8 mouse cellular contexts compared by ENCODE assay signal in genomic region chr11:73001029-73001428, GRCm38 (mm10). TPM values are rescaled to one million over a fixed set of nuclear protein-coding genes. Genes with fewer than 3 reads are reported as not detected.
DNase-seq lines count a peak whose midpoint lies in the region; TF ChIP-seq lines count a peak whose summit lies in the region.
"Had no signal": no experiment of that assay in that cellular context is flagged by ENCODE, and none has a peak within 500 bp of the region (broad histone marks: within the 10 kb centered on the region; RNA-seq: fewer than 3 reads in every experiment).

No protein-coding gene starts in this region.

- no peak overlapping the region for H3K27ac ChIP-seq in gastrocnemius, adult 2 months
- H3K27ac ChIP-seq in spleen, adult 2 months (ENCODE audit: insufficient read depth, low read length), result no peak overlapping the region
- H3K27ac ChIP-seq: heart, embryonic 13.5 days had no signal

- intact Hi-C loops in gastrocnemius, adult 2 months (cut with DNase I), result loop anchor here (1.0 to 5.0 kb wide), 2 partner anchors 59 to 75 kb away; no protein-coding TSS in a partner anchor

- 22% methylated on average over 6 of the region's 6 CpGs for WGBS in spleen, adult 2 months

- no peaks in the 10 kb centered on the region for H3K36me3 ChIP-seq in spleen, adult 2 months (ENCODE audit: control insufficient read depth, insufficient read depth, low read length)
- H3K36me3 ChIP-seq: heart, embryonic 13.5 days had no signal

- TF ChIP-seq POLR2A in spleen, adult 2 months (IDR thresholded peaks at IDR 0.05; ENCODE audit: low read depth, low read length), result no peak

- peak; percentile 94 for TF ChIP-seq CTCF in gastrocnemius, adult 2 months (IDR thresholded peaks at IDR 0.05)
- peak; percentile 89; the same call in 1 of the 2 replicates for TF ChIP-seq CTCF in spleen, adult 2 months (IDR thresholded peaks at IDR 0.05; ENCODE audit: extremely low read depth, insufficient read depth, insufficient read length, insufficient replicate concordance)

- DNase-seq in 3T3-L1 (ENCODE audit: low read depth, low spot score), result peak; percentile 79
- DNase-seq in A20 (ENCODE audit: low read depth, low spot score), result peak; percentile 74
- peak; percentile 69 for DNase-seq in adrenal gland, postnatal 25 days
- DNase-seq in gastrocnemius, adult 2 months, result peak; percentile 76
- DNase-seq in kidney, postnatal 25 days, result peak; percentile 76 to 80
- peak; percentile 86 for DNase-seq in lung, postnatal 10 days
- peak in 1 of 2 experiments; percentile 78 for DNase-seq in spleen, adult 2 months (ENCODE audit: low read depth in 1 of 2, low spot score in 2 of 2)

- no peaks in the 10 kb centered on the region for H3K27me3 ChIP-seq in spleen, adult 2 months (ENCODE audit: control insufficient read depth, insufficient read depth, low read length)

- H3K4me1 ChIP-seq in spleen, adult 2 months (ENCODE audit: control insufficient read depth, insufficient read depth, insufficient read length), result peaks cover 8% of the 10 kb centered on the region; the same call in 1 of the 2 replicates

- no peak overlapping the region for H3K4me3 ChIP-seq in gastrocnemius, adult 2 months
- H3K4me3 ChIP-seq in spleen, adult 2 months (ENCODE audit: extremely low read depth, insufficient read depth, insufficient read length), result no peak overlapping the region
- H3K4me3 ChIP-seq: heart, embryonic 13.5 days had no signal

RNA-seq across cellular contexts. Expression of gene P2rx1, which starts 2.1 kb away (rescaled TPM):
- 0.15 TPM in 1 of 2 replicates, not detected in the other for total RNA-seq in adrenal gland, postnatal 25 days (2021)
- under 1 TPM; 0.15 to 0.56 TPM for total RNA-seq in gastrocnemius, adult 2 months (2021)
- 14.3 and 16.3 TPM in 2 replicates for polyA plus RNA-seq in spleen, adult 2 months (2012; rRNA removed)

RNA-seq across cellular contexts. Expression of gene Camkk1, which starts 17.8 kb away (rescaled TPM):
- total RNA-seq in adrenal gland, postnatal 25 days (2021), result 2.6 and 3.1 TPM in 2 replicates
- total RNA-seq in gastrocnemius, adult 2 months (2021), result under 1 TPM; 0.43 to 0.89 TPM
- 2.2 and 2.4 TPM in 2 replicates for polyA plus RNA-seq in spleen, adult 2 months (2012; rRNA removed)

RNA-seq across cellular contexts. Expression of gene Atp2a3, which starts 40.1 kb away (rescaled TPM):
- total RNA-seq in adrenal gland, postnatal 25 days (2021), result 5.4 and 6.3 TPM in 2 replicates
- 1 to 10 TPM; 5.1 to 6.2 TPM for total RNA-seq in gastrocnemius, adult 2 months (2021)
- polyA plus RNA-seq in spleen, adult 2 months (2012; rRNA removed), result 293 and 323 TPM in 2 replicates

RNA-seq across cellular contexts. Expression of gene Ncbp3, which starts 46.6 kb away (rescaled TPM):
- 10.8 and 15.1 TPM in 2 replicates for total RNA-seq in adrenal gland, postnatal 25 days (2021)
- 1 to 10 TPM; 3.2 to 3.9 TPM for total RNA-seq in gastrocnemius, adult 2 months (2021)
- 1.8 and 2.0 TPM in 2 replicates for polyA plus RNA-seq in spleen, adult 2 months (2012; rRNA removed)
